Mouse (Mus musculus): ENCODE measurements around the gene Tdg. TPM values are rescaled to one million over a fixed set of nuclear protein-coding genes. Genes with fewer than 3 reads are reported as not detected.
"Not testable (repeated sequence)": the region's sequence is repeated elsewhere in the genome, so short reads cannot be mapped to it uniquely, and the experiment has no call there.

Tdg gene
- 56.9 and 60.2 TPM in 2 replicates for polyA plus RNA-seq (2015; fragmentation: Nextera tagmentation; extraction: Ambion mirVana)

DNA sequence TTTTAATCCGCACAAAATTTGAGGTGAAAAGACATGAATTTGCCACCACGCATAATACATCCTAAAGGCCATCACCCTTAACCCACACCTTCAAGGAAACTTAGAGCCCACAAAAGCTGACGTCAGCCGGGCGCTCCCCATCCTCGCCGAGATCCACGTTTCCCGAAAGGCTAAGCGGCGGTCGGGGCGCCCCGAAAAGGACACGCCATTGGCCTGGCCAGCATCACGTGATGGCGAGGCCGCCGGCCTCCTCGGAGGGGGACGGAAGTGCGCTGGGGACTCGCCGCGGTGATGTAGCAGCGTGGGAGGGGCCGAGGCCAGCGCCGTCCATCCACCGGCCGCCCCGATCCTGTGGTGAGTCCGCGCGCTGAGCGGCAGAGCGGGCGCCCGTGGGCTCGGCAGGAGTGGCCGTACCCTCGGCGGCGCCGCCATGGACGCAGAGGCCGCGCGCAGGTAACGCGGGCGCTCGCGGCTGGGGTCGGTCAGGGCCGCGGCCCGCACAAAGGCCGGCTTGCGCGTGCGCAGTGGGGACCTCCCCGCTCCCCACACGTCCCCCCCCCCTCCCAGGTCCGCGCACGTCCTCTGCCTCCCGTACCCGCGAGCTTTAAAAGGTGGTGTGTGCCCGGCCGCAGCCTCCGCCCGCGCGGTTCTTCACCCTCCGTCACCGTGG lies at the start of gene Tdg:
Tdg (plus strand) TSS at position 243 of the 670 bp plus-strand sequence.
- H3K9me3 ChIP-seq (ENCODE audit: control insufficient read depth, low read length); H3K4me1 ChIP-seq (replicated peaks; ENCODE audit: control insufficient read depth, insufficient read depth); H3K27me3 ChIP-seq (ENCODE audit: control insufficient read depth, insufficient read depth, low read length); H3K36me3 ChIP-seq (ENCODE audit: control insufficient read depth, insufficient read depth, low read length): not testable (repeated sequence)
- ATAC-seq (ENCODE audit: low FRiP score, low TSS enrichment) (peak; percentile 99), DNase-seq (ENCODE audit: low spot score) (peak; percentile 97)
- Histone ChIP-seq H3K27ac (replicated peaks) (peak within 1 kb of the TSS; percentile 96), H3K4me3 (ENCODE audit: low read depth, low read length) (peak within 1 kb of the TSS; percentile 74), H3K9ac (ENCODE audit: low read length) (peak within 1 kb of the TSS; percentile 82), H3K4me2 (replicated peaks; ENCODE audit: low read depth) (peak within 1 kb of the TSS; percentile 83)
- WGBS, result 2% methylated on average over 42 of the region's 78 CpGs

DNA sequence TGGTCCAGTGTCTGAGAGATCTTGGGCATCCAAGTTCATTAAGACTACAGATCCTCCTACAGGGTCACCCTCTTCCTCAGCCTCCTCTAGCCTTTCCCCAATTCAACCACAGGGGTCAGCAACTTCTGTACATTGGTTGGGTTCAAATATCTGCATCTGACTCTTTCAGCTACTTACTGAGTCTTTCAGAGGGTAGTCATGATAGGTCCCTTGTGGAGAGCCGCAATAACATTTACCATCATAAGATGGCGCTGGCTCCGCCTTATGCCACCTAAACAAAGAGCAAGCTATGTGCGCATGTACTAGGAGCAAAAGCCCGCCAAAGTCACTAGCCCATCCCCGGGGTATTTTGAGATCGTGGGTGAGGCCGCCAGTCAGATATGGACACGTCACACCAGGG lies 40.0 kb upstream of the Tdg start:
- H3K9ac ChIP-seq (ENCODE audit: low read length); H3K4me1 ChIP-seq (replicated peaks; ENCODE audit: control insufficient read depth, insufficient read depth); H3K27me3 ChIP-seq (ENCODE audit: control insufficient read depth, insufficient read depth, low read length); ATAC-seq (ENCODE audit: low FRiP score, low TSS enrichment); DNase-seq (ENCODE audit: low spot score); H3K4me2 ChIP-seq (replicated peaks; ENCODE audit: low read depth); H3K27ac ChIP-seq (replicated peaks); H3K4me3 ChIP-seq (ENCODE audit: low read depth, low read length); H3K9me3 ChIP-seq (ENCODE audit: control insufficient read depth, low read length); H3K36me3 ChIP-seq (ENCODE audit: control insufficient read depth, insufficient read depth, low read length): not testable (repeated sequence)
- 85% methylated on average over 9 of the region's 9 CpGs for WGBS

DNA sequence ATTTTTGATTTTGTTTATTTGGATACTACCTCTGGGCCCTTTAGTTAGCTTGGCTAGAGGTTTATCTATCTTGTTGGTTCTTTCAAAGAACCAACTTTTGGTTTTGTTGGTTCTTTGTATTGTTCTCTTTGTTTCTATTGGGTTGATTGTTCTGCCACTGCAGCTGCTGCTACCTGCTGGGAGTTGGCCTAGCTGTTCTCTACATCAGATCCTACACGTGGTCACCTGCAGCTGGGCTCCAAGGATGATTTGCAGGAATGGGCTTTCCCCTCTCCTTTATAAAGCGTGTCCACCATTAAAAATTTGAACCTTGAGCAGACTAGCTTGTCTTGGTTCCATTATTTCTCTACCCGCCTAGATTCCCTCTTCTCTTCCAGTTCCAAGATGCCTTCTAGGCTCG lies 35.2 kb upstream of the Tdg start:
- not testable (repeated sequence) for H3K27ac ChIP-seq (replicated peaks); H3K27me3 ChIP-seq (ENCODE audit: control insufficient read depth, insufficient read depth, low read length); DNase-seq (ENCODE audit: low spot score); H3K36me3 ChIP-seq (ENCODE audit: control insufficient read depth, insufficient read depth, low read length); H3K4me2 ChIP-seq (replicated peaks; ENCODE audit: low read depth); H3K9me3 ChIP-seq (ENCODE audit: control insufficient read depth, low read length); H3K4me1 ChIP-seq (replicated peaks; ENCODE audit: control insufficient read depth, insufficient read depth); H3K9ac ChIP-seq (ENCODE audit: low read length); ATAC-seq (ENCODE audit: low FRiP score, low TSS enrichment); H3K4me3 ChIP-seq (ENCODE audit: low read depth, low read length)
- WGBS, result 63% methylated on average over 4 of the region's 4 CpGs

DNA sequence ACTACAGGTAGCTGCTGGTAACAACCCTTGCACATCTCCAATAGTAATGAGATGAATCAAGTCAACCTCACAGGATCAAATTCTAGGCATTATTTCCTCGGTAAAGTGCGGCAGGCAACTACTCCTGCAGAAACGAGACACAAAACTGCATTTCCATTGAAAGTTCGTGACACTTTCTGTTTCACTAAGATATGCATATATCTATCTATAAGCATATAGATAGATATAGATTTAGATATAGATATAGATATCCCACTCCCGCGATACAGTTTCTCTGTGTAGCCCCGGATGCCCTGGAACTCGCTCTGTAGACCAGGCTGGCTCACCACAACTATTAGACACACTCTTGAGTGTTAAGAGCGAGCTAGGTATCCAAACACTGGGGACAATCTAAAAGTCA lies 7.4 kb upstream of the Tdg start:
- WGBS, result 20% methylated on average over 9 of the region's 9 CpGs
- peak overlapping the region; percentile 87 for H3K9ac ChIP-seq (ENCODE audit: low read length)
- TF ChIP-seq CTCF (IDR thresholded peaks at IDR 0.05; ENCODE audit: low read depth) (no peak), EP300 (optimal IDR thresholded peaks at IDR 0.05) (no peak)
- no peaks in the 10 kb centered on the region for H3K9me3 ChIP-seq (ENCODE audit: control insufficient read depth, low read length)
- no peaks in the 10 kb centered on the region for H3K27me3 ChIP-seq (ENCODE audit: control insufficient read depth, insufficient read depth, low read length)
- peak overlapping the region; percentile 67 for H3K4me3 ChIP-seq (ENCODE audit: low read depth, low read length)
- DNase-seq (ENCODE audit: low spot score) (no peak), ATAC-seq (ENCODE audit: low FRiP score, low TSS enrichment) (no peak)
- no peak overlapping the region; the same call in 1 of the 2 replicates for H3K27ac ChIP-seq (replicated peaks)
- no peaks in the 10 kb centered on the region for H3K36me3 ChIP-seq (ENCODE audit: control insufficient read depth, insufficient read depth, low read length)
- no peaks in the 10 kb centered on the region for H3K4me1 ChIP-seq (replicated peaks; ENCODE audit: control insufficient read depth, insufficient read depth)
- peak overlapping the region; percentile 64 for H3K4me2 ChIP-seq (replicated peaks; ENCODE audit: low read depth)

DNA sequence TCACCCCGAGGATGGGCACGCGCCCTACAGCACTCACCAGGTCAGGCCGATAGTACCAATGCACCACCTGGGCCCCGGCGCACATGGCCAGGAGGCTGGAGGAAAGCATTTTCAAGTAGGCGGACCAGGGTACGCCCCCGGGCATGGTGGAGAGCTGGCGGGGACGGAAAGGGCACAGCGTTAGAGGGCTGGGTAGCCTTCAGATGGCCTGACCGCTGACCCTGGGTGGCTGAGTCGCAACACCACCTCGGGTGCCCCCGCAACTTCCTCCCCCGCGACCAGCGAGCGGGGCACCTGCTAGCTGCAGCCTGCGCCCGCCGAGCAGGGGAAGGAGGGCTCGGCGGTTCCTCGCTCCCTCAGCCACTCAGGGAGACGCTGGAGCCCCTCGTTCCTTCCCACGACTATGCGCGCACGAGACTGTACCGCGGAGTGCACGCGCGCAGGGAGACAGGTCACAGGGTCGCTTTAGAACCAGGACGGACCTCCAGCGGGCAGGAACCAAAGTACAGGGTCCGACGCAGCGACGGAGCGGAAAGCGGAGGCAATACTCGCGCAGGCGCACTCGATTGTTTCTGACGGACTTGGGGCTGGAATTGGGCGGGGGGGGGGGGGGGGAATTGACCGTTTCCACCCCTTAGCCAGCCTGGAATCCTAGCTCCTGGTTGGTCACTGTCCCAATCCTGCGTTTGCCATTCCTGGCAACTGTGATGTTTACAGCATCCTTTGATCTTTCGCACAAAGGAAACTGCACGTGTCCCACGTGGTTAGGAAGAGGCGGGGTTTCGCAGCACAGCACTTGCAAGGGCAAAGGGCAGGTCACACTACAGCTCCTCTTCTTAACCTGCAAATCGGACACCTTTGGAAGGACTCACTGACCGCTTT lies 6.7 kb upstream of the Tdg start, which contains the start of gene 1190007I07Rik:
1190007I07Rik (minus strand) TSS at position 558 of the 882 bp plus-strand sequence.
- H3K27ac ChIP-seq (replicated peaks), result peak within 1 kb of the TSS; percentile 76
- DNase-seq (ENCODE audit: low spot score) (peak; percentile 93), ATAC-seq (ENCODE audit: low FRiP score, low TSS enrichment) (peak; percentile 94)
- TF ChIP-seq EP300 (optimal IDR thresholded peaks at IDR 0.05) (no peak), CTCF (IDR thresholded peaks at IDR 0.05; ENCODE audit: low read depth) (peak; percentile 24; the same call in 1 of the 2 replicates)
- H3K36me3 ChIP-seq (ENCODE audit: control insufficient read depth, insufficient read depth, low read length), result no peaks in the 10 kb centered on the region
- no peaks in the 10 kb centered on the region for H3K9me3 ChIP-seq (ENCODE audit: control insufficient read depth, low read length)
- 1% methylated on average over 52 of the region's 61 CpGs for WGBS
- H3K4me3 ChIP-seq (ENCODE audit: low read depth, low read length), result peak within 1 kb of the TSS; percentile 67
- no peaks in the 10 kb centered on the region for H3K4me1 ChIP-seq (replicated peaks; ENCODE audit: control insufficient read depth, insufficient read depth)
- no peaks in the 10 kb centered on the region for H3K27me3 ChIP-seq (ENCODE audit: control insufficient read depth, insufficient read depth, low read length)
- peak within 1 kb of the TSS; percentile 64 for H3K4me2 ChIP-seq (replicated peaks; ENCODE audit: low read depth)
- H3K9ac ChIP-seq (ENCODE audit: low read length), result peak within 1 kb of the TSS; percentile 87

DNA sequence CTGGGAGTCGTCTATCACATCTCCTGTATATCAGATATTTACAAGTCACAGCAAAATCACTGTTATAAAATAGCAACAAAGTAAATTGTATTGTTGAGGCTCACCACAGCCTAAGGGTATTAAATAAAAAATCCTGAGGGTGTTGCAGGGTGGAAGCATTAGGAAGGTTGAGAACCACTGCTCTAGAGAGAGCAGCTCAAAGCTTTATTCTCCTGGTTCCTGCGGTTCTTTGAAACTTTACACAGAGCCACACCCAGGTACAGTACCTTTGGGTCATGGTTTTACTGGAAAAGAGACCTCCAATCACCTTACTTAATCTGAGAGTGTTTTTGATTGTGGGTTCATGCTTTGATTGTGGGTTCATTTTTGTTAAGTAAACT lies 6.1 kb upstream of the Tdg start:
- H3K9me3 ChIP-seq (ENCODE audit: control insufficient read depth, low read length); H3K36me3 ChIP-seq (ENCODE audit: control insufficient read depth, insufficient read depth, low read length); DNase-seq (ENCODE audit: low spot score); H3K27me3 ChIP-seq (ENCODE audit: control insufficient read depth, insufficient read depth, low read length); H3K4me1 ChIP-seq (replicated peaks; ENCODE audit: control insufficient read depth, insufficient read depth): not testable (repeated sequence)
- H3K4me2 ChIP-seq (replicated peaks; ENCODE audit: low read depth), result peak overlapping the region; percentile 64
- peak overlapping the region; percentile 67 for H3K4me3 ChIP-seq (ENCODE audit: low read depth, low read length)
- WGBS, result 4% methylated on average over 2 of the region's 2 CpGs
- H3K9ac ChIP-seq (ENCODE audit: low read length), result peak overlapping the region; percentile 87; the same call in 1 of the 2 replicates
- peak overlapping the region; percentile 76 for H3K27ac ChIP-seq (replicated peaks)
- peak; percentile 44; the same call in 1 of the 2 replicates for ATAC-seq (ENCODE audit: low FRiP score, low TSS enrichment)

All from stomach, postnatal 0 days (tissue).